Mouse (Mus musculus): ENCODE data around the gene Yrdc. TPM values are rescaled to one million over a fixed set of nuclear protein-coding genes. Genes with fewer than 3 reads are reported as not detected.

The Yrdc gene
- polyA plus RNA-seq, 1 experiment from 2014 or later, result 21.1 TPM

DNA sequence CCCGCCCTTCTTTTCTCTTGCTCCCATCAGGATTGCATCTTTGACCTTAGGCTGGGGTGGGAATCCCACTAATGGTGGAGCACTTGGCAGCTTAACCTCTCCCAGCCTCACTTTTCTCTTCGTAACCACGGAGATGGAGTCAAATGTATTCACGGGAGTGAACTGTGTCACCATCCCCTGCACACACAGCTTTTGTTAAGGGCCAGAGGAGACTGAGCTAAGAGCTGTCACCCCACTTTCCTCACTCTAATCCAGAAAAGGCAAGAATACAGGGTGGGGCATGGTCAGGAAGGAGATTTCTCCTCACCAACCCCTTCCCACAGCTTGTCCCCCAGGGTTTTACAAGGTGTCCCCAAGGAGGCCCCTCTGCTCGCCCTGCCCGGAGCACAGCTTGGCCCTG, 43.3 kb downstream of the Yrdc start:
- Histone ChIP-seq H3K4me2 (no peak overlapping the region), H3K9me3 (no peaks in the 10 kb centered on the region), H3K36me3 (no peaks in the 10 kb centered on the region), H3K27me3 (replicated peaks) (peaks cover 94% of the 10 kb centered on the region), H3K4me3 (no peak overlapping the region), H3K4me1 (peaks cover 7% of the 10 kb centered on the region), H3K9ac (no peak overlapping the region), H3K27ac (replicated peaks) (no peak overlapping the region)
- no peak for ATAC-seq (ENCODE audit: extremely low read depth, insufficient number of reproducible peaks, low FRiP score, low TSS enrichment)
- WGBS, result 43% methylated on average over 6 of the region's 6 CpGs

DNA sequence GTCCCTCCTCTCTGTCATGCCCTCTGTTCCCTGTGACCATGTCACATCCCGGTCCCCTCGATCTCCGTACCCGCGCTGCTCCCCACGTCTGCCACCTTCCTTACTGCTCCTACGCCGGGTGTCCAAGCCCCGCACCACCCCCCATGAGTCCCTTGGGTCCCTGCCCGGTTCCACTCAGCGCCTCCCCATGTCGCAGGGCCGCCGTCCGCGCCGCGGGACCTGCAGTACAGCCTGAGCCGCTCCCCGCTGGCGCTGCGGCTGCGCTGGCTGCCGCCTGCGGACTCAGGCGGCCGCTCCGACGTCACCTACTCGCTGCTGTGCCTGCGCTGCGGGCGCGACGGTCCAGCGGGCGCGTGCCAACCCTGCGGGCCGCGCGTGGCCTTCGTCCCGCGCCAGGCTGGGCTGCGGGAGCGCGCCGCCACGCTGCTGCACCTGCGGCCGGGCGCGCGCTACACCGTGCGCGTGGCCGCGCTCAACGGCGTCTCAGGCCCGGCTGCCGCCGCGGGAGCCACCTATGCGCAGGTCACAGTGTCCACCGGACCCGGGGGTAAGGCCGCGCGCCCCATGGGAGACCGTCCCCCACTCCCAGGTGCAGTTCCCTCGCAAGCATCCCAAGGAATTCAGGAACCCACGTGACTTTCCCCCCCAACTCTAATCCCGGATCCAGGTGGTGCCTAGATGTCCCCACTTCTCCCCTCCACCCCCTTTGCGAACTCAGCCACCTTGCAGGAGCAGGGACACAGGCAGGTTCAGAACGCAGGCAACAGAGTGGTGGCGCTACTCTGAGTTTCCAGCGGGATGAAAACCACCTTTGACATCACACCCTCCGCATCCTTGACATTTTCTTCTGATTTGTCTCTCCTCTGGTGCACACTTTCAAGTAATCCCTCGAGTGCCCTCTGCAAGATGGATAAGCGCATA, 44.3 kb downstream of the Yrdc start:
- Histone ChIP-seq H3K9me3 (no peaks in the 10 kb centered on the region), H3K27me3 (replicated peaks) (peaks cover 95% of the 10 kb centered on the region), H3K9ac (peak overlapping the region; percentile 68), H3K4me2 (peak overlapping the region; percentile 77), H3K4me1 (peaks cover 7% of the 10 kb centered on the region), H3K27ac (replicated peaks) (no peak overlapping the region), H3K4me3 (peak overlapping the region; percentile 55), H3K36me3 (no peaks in the 10 kb centered on the region)
- WGBS, result 3% methylated on average over 74 of the region's 83 CpGs
- no peak for ATAC-seq (ENCODE audit: extremely low read depth, insufficient number of reproducible peaks, low FRiP score, low TSS enrichment)

DNA sequence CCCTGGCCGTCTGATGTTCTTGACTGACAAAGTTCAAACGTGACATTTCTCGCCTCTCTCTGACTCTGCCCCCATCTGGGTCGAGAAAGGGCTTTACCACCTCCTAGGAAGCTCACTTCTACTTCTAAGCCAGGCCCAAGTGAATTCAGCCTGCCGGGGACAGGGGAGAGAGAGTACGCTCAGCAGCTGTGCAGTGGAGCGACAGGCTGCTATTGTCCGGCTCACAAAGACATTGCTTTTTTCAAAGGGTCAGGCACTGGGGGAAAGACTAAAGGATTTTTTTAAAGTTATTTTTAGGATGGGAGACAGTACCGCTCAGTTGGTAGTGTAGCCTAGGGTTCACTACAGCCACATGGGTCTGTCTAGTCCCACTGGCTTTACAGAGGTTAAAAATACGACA, 47.9 kb downstream of the Yrdc start:
- no peak overlapping the region for H3K4me2 ChIP-seq
- no peaks in the 10 kb centered on the region for H3K36me3 ChIP-seq
- H3K27ac ChIP-seq (replicated peaks), result no peak overlapping the region
- WGBS, result 56% methylated on average over 10 of the region's 10 CpGs
- no peak overlapping the region for H3K4me3 ChIP-seq
- no peaks in the 10 kb centered on the region for H3K9me3 ChIP-seq
- no peak for ATAC-seq (ENCODE audit: extremely low read depth, insufficient number of reproducible peaks, low FRiP score, low TSS enrichment)
- H3K9ac ChIP-seq, result no peak overlapping the region
- peaks cover 86% of the 10 kb centered on the region for H3K27me3 ChIP-seq (replicated peaks)
- peaks cover 7% of the 10 kb centered on the region for H3K4me1 ChIP-seq

DNA sequence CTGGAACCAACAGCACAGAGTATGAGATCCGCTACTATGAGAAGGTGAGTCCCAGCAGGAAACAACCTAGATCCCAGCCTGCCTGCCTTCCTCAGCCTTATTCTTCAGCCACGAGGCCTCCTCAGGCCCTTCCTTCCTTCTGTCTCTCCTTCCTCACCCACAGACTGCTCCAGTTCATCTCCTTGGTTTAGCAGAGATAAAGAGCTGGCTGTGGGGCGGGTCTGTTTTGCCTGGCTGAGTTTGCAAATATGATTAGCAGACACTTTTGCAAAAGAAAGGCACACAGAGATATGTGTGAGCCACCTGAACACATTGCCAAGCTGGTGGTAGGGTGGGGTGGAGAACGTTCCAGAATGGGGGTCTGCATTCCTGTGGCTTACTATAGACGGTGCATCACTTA, 49.4 kb downstream of the Yrdc start:
- Histone ChIP-seq H3K4me2 (no peak overlapping the region), H3K4me1 (peaks cover 3% of the 10 kb centered on the region), H3K4me3 (no peak overlapping the region), H3K27me3 (replicated peaks) (peaks cover 79% of the 10 kb centered on the region), H3K27ac (replicated peaks) (no peak overlapping the region), H3K36me3 (no peaks in the 10 kb centered on the region), H3K9me3 (no peaks in the 10 kb centered on the region), H3K9ac (no peak overlapping the region)
- 44% methylated on average over 5 of the region's 5 CpGs for WGBS
- no peak for ATAC-seq (ENCODE audit: extremely low read depth, insufficient number of reproducible peaks, low FRiP score, low TSS enrichment)

Other genes with a start within 250 kb of the Yrdc start
- gene 3100002H09Rik, start 239.9 kb upstream of the Yrdc start, polyA plus RNA-seq (2015; fragmentation: Nextera tagmentation; extraction: Ambion mirVana), result 0.17 TPM in 1 of 2 replicates, not detected in the other
- 0.15 and 0.28 TPM in 2 replicates for gene Pou3f1, start 193.9 kb upstream of the Yrdc start, polyA plus RNA-seq (2015; fragmentation: Nextera tagmentation; extraction: Ambion mirVana)
- gene Utp11, start 157.1 kb upstream of the Yrdc start, polyA plus RNA-seq (2015; fragmentation: Nextera tagmentation; extraction: Ambion mirVana), result 48.9 and 50.6 TPM in 2 replicates
- 6.7 and 7.4 TPM in 2 replicates for gene Fhl3, start 150.0 kb upstream of the Yrdc start, polyA plus RNA-seq (2015; fragmentation: Nextera tagmentation; extraction: Ambion mirVana)
- gene Sf3a3, start 135.9 kb upstream of the Yrdc start, polyA plus RNA-seq (2015; fragmentation: Nextera tagmentation; extraction: Ambion mirVana), result 92.4 and 96.2 TPM in 2 replicates
- 14.1 and 17.6 TPM in 2 replicates for gene Inpp5b, start 108.8 kb upstream of the Yrdc start, polyA plus RNA-seq (2015; fragmentation: Nextera tagmentation; extraction: Ambion mirVana)
- 10.3 and 10.4 TPM in 2 replicates for gene Mtf1, start 48.6 kb upstream of the Yrdc start, polyA plus RNA-seq (2015; fragmentation: Nextera tagmentation; extraction: Ambion mirVana)
- 45.8 and 46.6 TPM in 2 replicates for gene 1110065P20Rik, start 517 bp downstream of the Yrdc start, polyA plus RNA-seq (2015; fragmentation: Nextera tagmentation; extraction: Ambion mirVana)
- gene Maneal, start 11.5 kb downstream of the Yrdc start, polyA plus RNA-seq (2015; fragmentation: Nextera tagmentation; extraction: Ambion mirVana), result 0.15 TPM in 1 of 2 replicates, not detected in the other
- gene Epha10, start 30.2 kb downstream of the Yrdc start, polyA plus RNA-seq (2015; fragmentation: Nextera tagmentation; extraction: Ambion mirVana), result 0.05 TPM in 1 of 2 replicates, not detected in the other
- 10.0 and 10.5 TPM in 2 replicates for gene 9930104L06Rik, start 86.4 kb downstream of the Yrdc start, polyA plus RNA-seq (2015; fragmentation: Nextera tagmentation; extraction: Ambion mirVana)
- 111 and 113 TPM in 2 replicates for gene Cdca8, start 88.6 kb downstream of the Yrdc start, polyA plus RNA-seq (2015; fragmentation: Nextera tagmentation; extraction: Ambion mirVana)
- gene Rspo1, start 135.8 kb downstream of the Yrdc start, polyA plus RNA-seq (2015; fragmentation: Nextera tagmentation; extraction: Ambion mirVana), result 7.3 and 9.1 TPM in 2 replicates
- gene Gnl2, start 165.9 kb downstream of the Yrdc start, polyA plus RNA-seq (2015; fragmentation: Nextera tagmentation; extraction: Ambion mirVana), result 54.8 and 56.4 TPM in 2 replicates
- 0.11 and 0.13 TPM in 2 replicates for gene Dnali1, start 215.0 kb downstream of the Yrdc start, polyA plus RNA-seq (2015; fragmentation: Nextera tagmentation; extraction: Ambion mirVana)
- 14.0 and 18.8 TPM in 2 replicates for gene Snip1, start 216.0 kb downstream of the Yrdc start, polyA plus RNA-seq (2015; fragmentation: Nextera tagmentation; extraction: Ambion mirVana)
- 42.6 and 43.3 TPM in 2 replicates for gene Meaf6, start 234.5 kb downstream of the Yrdc start, polyA plus RNA-seq (2015; fragmentation: Nextera tagmentation; extraction: Ambion mirVana)